Mouse (Mus musculus) kidney, adult 2 months (tissue): ENCODE results near the gene Dram1.

Source experiments
- CTCF ChIP-seq: fragments of 200-500 bp; conservative IDR thresholded peaks from 2 replicates; pipeline ENCODE4 v1.5.1; 2011; ENCODE audit warnings: low read depth, mild to moderate bottlenecking, control low read depth, low read length, moderate library complexity, mixed read lengths; ENCODE audit not compliant: insufficient read depth, insufficient read length
- POLR2A ChIP-seq: fragments of 200-500 bp; IDR thresholded peaks from one replicate; pipeline ENCODE4 v1.6.1; 2011; ENCODE audit warnings: low read depth, low read length, control low read depth

DNA sequence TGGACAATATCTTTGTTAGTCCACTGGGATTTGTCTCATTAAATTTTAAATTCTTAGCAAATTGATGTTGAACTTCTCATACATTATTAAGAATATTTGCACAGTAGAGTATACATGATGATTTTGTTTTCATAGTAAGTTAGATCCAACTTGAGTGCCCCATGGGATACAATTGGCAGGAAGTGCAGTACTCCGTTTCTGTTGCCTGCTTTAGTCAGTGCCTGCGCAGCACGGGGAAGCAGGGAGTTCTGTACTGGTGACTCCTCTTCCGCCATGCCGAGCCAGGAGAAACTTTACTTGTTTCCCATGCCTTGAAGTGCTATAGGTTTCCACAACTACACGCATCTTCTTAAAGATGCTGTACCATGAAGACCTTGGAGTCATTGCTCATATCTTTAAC lies 83.8 kb downstream of the Dram1 start:
- TF ChIP-seq CTCF (no peak), POLR2A (no peak)
